Comparison of ENCODE assay signal across 8 mouse cellular contexts in genomic region chr10:12964151-12965075, GRCm38 (mm10). TPM values are rescaled to one million over a fixed set of nuclear protein-coding genes. Genes with fewer than 3 reads are reported as not detected.
A peak's percentile ranks its signal among the peaks of the same experiment; 100 is the strongest.
DNase-seq lines count a peak whose midpoint lies in the region; ATAC-seq and TF ChIP-seq lines count a peak whose summit lies in the region.

Stx11 (minus strand) TSS chr10:12964298.

- no peaks in the 10 kb centered on the region for H3K9me3 ChIP-seq in forebrain, postnatal 0 days (ENCODE audit: low read length)
- no peaks in the 10 kb centered on the region for H3K9me3 ChIP-seq in hindbrain, embryonic 14.5 days (ENCODE audit: control insufficient read depth, low read length)
- H3K9me3 ChIP-seq in liver, embryonic 12.5 days (replicated peaks): no peaks in the 10 kb centered on the region

- H3K4me1 ChIP-seq in cerebellum, adult 2 months (ENCODE audit: control insufficient read depth, insufficient read depth, low read length): no peaks in the 10 kb centered on the region
- H3K4me1 ChIP-seq in forebrain, postnatal 0 days (ENCODE audit: insufficient read depth): 0 out of 2 replicates have a peak, but pooled peaks cover 4% of the 10 kb centered on the region
- no peaks in the 10 kb centered on the region for H3K4me1 ChIP-seq in hindbrain, embryonic 14.5 days (replicated peaks; ENCODE audit: control insufficient read depth, insufficient read depth, low read length)
- H3K4me1 ChIP-seq in liver, embryonic 12.5 days: peaks cover 33% of the 10 kb centered on the region

- H3K79me2 ChIP-seq in myocyte (ENCODE audit: control insufficient read depth, insufficient read depth): no peaks in the 10 kb centered on the region

- H3K4me3 ChIP-seq in cerebellum, adult 2 months (replicated peaks; ENCODE audit: insufficient read depth, low read depth, low read length): peak within 1 kb of the TSS; percentile 63
- H3K4me3 ChIP-seq in forebrain, postnatal 0 days (ENCODE audit: low read depth, low read length): peak within 1 kb of the TSS; percentile 69
- H3K4me3 ChIP-seq in hindbrain, embryonic 14.5 days (replicated peaks; ENCODE audit: low read length): peak within 1 kb of the TSS; percentile 79
- H3K4me3 ChIP-seq in liver, embryonic 12.5 days: peak within 1 kb of the TSS; percentile 82
- peak within 1 kb of the TSS; percentile 49 for H3K4me3 ChIP-seq in myocyte

- TF ChIP-seq CTCF in cerebellum, adult 2 months (IDR thresholded peaks at IDR 0.05; ENCODE audit: borderline replicate concordance, insufficient read depth, low read depth, low read length): no peak
- TF ChIP-seq CTCF in forebrain, postnatal 0 days (IDR thresholded peaks at IDR 0.05; ENCODE audit: low read depth): no peak

- peak within 1 kb of the TSS; percentile 5 for H3ac ChIP-seq in myocyte (ENCODE audit: control insufficient read depth, insufficient read length)

- ATAC-seq in forebrain, postnatal 0 days: peak; percentile 80
- peak; percentile 80 for ATAC-seq in hindbrain, embryonic 14.5 days (ENCODE audit: low FRiP score)
- ATAC-seq in liver, embryonic 12.5 days: peak; percentile 92

- TF ChIP-seq POLR2A in cerebellum, adult 2 months (IDR thresholded peaks at IDR 0.05; ENCODE audit: borderline replicate concordance, insufficient read depth, low read length): no peak
- peak; percentile 84 for TF ChIP-seq POLR2A in myocyte (IDR thresholded peaks at IDR 0.05; ENCODE audit: insufficient read length, low read depth)

- no peaks in the 10 kb centered on the region for H3K36me3 ChIP-seq in forebrain, postnatal 0 days (ENCODE audit: insufficient read depth)
- H3K36me3 ChIP-seq in hindbrain, embryonic 14.5 days (replicated peaks; ENCODE audit: control insufficient read depth, insufficient read depth): no peaks in the 10 kb centered on the region
- H3K36me3 ChIP-seq in liver, embryonic 12.5 days: no peaks in the 10 kb centered on the region
- H3K36me3 ChIP-seq in myocyte (ENCODE audit: control insufficient read depth, insufficient read depth): no peaks in the 10 kb centered on the region

- no peak within 1 kb of the TSS for H3K27ac ChIP-seq in cerebellum, adult 2 months (ENCODE audit: insufficient read depth, low read length)
- H3K27ac ChIP-seq in forebrain, postnatal 0 days (ENCODE audit: low read depth, low read length): no peak within 1 kb of the TSS
- H3K27ac ChIP-seq in hindbrain, embryonic 14.5 days: no peak within 1 kb of the TSS
- peak within 1 kb of the TSS; percentile 79 for H3K27ac ChIP-seq in liver, embryonic 12.5 days

- peak within 1 kb of the TSS; percentile 53 for H3K9ac ChIP-seq in forebrain, postnatal 0 days
- H3K9ac ChIP-seq in hindbrain, embryonic 14.5 days: peak within 1 kb of the TSS; percentile 66
- peak within 1 kb of the TSS; percentile 81 for H3K9ac ChIP-seq in liver, embryonic 12.5 days

- H3K4me2 ChIP-seq in forebrain, postnatal 0 days (ENCODE audit: low read depth): peak within 1 kb of the TSS; percentile 94
- peak within 1 kb of the TSS; percentile 96 for H3K4me2 ChIP-seq in hindbrain, embryonic 14.5 days (replicated peaks)
- peak within 1 kb of the TSS; percentile 87 for H3K4me2 ChIP-seq in liver, embryonic 12.5 days
- peak within 1 kb of the TSS; percentile 92 for H3K4me2 ChIP-seq in myocyte (ENCODE audit: low read depth)

- peak; percentile 19 to 22 for DNase-seq in layer of hippocampus, postnatal 10 days (ENCODE audit: low spot score in 2 of 2)
- DNase-seq in layer of hippocampus, adult 18-20 months (ENCODE audit: low spot score in 2 of 2): no peak
- peak; percentile 18 to 23 for DNase-seq in cerebellum, adult 2 months
- peak; percentile 25 for DNase-seq in forebrain, postnatal 0 days
- peak; percentile 29 for DNase-seq in hindbrain, embryonic 14.5 days (ENCODE audit: low spot score)
- DNase-seq in testis, postnatal 10 days (ENCODE audit: low spot score): peak; percentile 73

- no peaks in the 10 kb centered on the region for H3K27me3 ChIP-seq in cerebellum, adult 2 months (ENCODE audit: control insufficient read depth, insufficient read depth, low read length)
- no peaks in the 10 kb centered on the region for H3K27me3 ChIP-seq in forebrain, postnatal 0 days (ENCODE audit: insufficient read depth, low read length)
- H3K27me3 ChIP-seq in hindbrain, embryonic 14.5 days (ENCODE audit: control insufficient read depth, insufficient read depth, low read length): no peaks in the 10 kb centered on the region
- peaks cover 8% of the 10 kb centered on the region; the same call in 1 of the 2 replicates for H3K27me3 ChIP-seq in liver, embryonic 12.5 days (replicated peaks)
- no peaks in the 10 kb centered on the region for H3K27me3 ChIP-seq in myocyte (ENCODE audit: control insufficient read depth, insufficient read depth, insufficient read length)

- WGBS in cerebellum, adult 2 months: 6% methylated on average over 56 of the region's 56 CpGs
- 5% methylated on average over 56 of the region's 56 CpGs for WGBS in forebrain, postnatal 0 days
- 2% methylated on average over 56 of the region's 56 CpGs for WGBS in hindbrain, embryonic 14.5 days
- WGBS in liver, embryonic 12.5 days (ENCODE audit: insufficient replicate concordance): 3% methylated on average over 56 of the region's 56 CpGs

TF ChIP-seq in myocyte, 11 proteins besides CTCF, POLR2A, EP300 and RAD21:
- peak; percentile 69 for TF ChIP-seq POLR2AphosphoS2 (IDR thresholded peaks at IDR 0.05; ENCODE audit: insufficient read length, low read depth)
- peak in 2 of 3 experiments; percentile 64 to 71 for TF ChIP-seq MYOD1 (IDR thresholded peaks at IDR 0.05; ENCODE audit: control insufficient read depth in 1 of 3, insufficient read length in 2 of 3, low read depth in 2 of 3)
- TF ChIP-seq MYOG (IDR thresholded peaks at IDR 0.05; ENCODE audit: control insufficient read depth in 1 of 3, insufficient read depth in 1 of 3, insufficient read length in 2 of 3, low read depth in 2 of 3): peak in 2 of 3 experiments; percentile 73 to 90
- TF ChIP-seq USF1 (IDR thresholded peaks at IDR 0.05; ENCODE audit: low read depth): no peak
- TF ChIP-seq CEBPB (IDR thresholded peaks at IDR 0.05; ENCODE audit: insufficient read depth, poor library complexity, severe bottlenecking): no peak
- no peak for TF ChIP-seq SRF (IDR thresholded peaks at IDR 0.05; ENCODE audit: control insufficient read depth, insufficient read length, low read depth)
- TF ChIP-seq TCF3 (IDR thresholded peaks at IDR 0.05; ENCODE audit: insufficient read length, low read depth): no peak
- TF ChIP-seq REST (IDR thresholded peaks at IDR 0.05; ENCODE audit: insufficient read depth, insufficient read length): no peak
- TF ChIP-seq E2F4 (IDR thresholded peaks at IDR 0.05; ENCODE audit: insufficient read depth): no peak
- no peak for TF ChIP-seq MAX (IDR thresholded peaks at IDR 0.05; ENCODE audit: low read depth)
- TF ChIP-seq TCF12 (IDR thresholded peaks at IDR 0.05; ENCODE audit: insufficient read depth, poor library complexity, severe bottlenecking): no peak
TF ChIP-seq in myocyte: peak in this region for 3.

RNA-seq across cellular contexts. Expression of gene Stx11, which starts in this region (rescaled TPM):
- total RNA-seq in layer of hippocampus, postnatal 10 days (2021): under 1 TPM; 0.36 to 0.71 TPM
- total RNA-seq in layer of hippocampus, adult 18-20 months (2021): under 1 TPM; 0.13 to 0.37 TPM
- 0.10 and 0.11 TPM in 2 replicates for polyA plus RNA-seq in cerebellum, adult 2 months (2012; rRNA removed)
- total RNA-seq in forebrain, postnatal 0 days (2014; rRNA removed): 1.1 and 1.9 TPM in 2 replicates
- polyA plus RNA-seq in forebrain, postnatal 0 days (2015; fragmentation: Nextera tagmentation; extraction: Ambion mirVana): 0.82 and 1.6 TPM in 2 replicates
- polyA plus RNA-seq in hindbrain, embryonic 14.5 days (2014; fragmentation: Nextera tagmentation; extraction: Ambion mirVana): 2.0 and 3.7 TPM in 2 replicates
- 15.1 and 16.6 TPM in 2 replicates for polyA plus RNA-seq in liver, embryonic 12.5 days (2016; fragmentation: Nextera tagmentation; extraction: Ambion mirVana)
- polyA plus RNA-seq in myocyte (2012; fragmentation: generic; extraction: Trizol): 6.9 TPM

Comparison
In these comparisons a context has a peak if more than half of its experiments do, and no peak if none do; other contexts are left out.
1. Peak in DNase-seq in layer of hippocampus, postnatal 10 days; RNA of the gene not detected or under 1 TPM.
2. Peak in DNase-seq and H3K4me3 ChIP-seq in cerebellum, adult 2 months; RNA of the gene not detected or under 1 TPM.
3. DNase-seq: peak in forebrain, postnatal 0 days (single experiment), hindbrain, embryonic 14.5 days (single experiment) and testis, postnatal 10 days (single experiment); none in layer of hippocampus, adult 18-20 months (0 of 2).
4. Peak in every context shown above with its lines, with median percentiles within 50 percentile points of each other: H3K4me3 ChIP-seq, ATAC-seq, H3K4me2 ChIP-seq and H3K9ac ChIP-seq.